Comparison of ENCODE assay signal across 19 mouse cellular contexts in the genomic region with DNA sequence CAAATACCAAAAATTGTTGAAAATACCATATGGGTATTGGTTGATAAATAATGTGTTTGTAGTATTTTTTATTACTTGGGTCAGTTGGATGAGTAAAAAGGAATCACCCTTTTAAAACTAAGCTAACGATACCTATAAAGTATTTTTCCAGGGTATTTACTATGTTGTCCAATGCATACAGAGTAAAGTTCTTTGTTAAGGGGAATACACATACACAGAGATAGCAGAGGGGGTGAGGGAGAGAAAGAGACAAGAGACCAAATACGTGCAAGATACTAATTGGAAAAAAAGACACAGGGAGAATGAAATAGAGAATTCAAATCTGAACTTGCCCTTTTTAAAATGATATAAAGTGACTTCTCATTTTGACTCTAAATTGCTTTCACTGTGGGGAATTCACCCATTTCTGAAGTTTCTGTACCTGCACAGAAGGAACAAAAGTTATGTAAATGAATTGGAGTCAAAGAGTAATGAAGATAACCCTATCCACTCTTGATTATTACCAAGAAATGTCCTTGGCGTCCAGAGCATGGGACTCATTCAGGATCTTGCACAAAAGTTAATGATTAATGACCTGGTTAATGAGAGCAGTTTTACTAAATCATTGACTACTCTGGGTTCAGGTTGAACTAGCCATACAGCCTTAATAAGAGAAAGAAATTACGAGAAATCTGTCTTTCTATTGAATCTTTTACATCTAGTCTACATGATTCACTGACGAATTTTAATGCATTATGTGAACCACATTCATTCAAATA.
DNase-seq lines count a peak whose midpoint lies in the region; ATAC-seq and TF ChIP-seq lines count a peak whose summit lies in the region.
"Had no signal": no experiment of that assay in that cellular context is flagged by ENCODE, and none has a peak within 500 bp of the region (broad histone marks: within the 10 kb centered on the region; RNA-seq: fewer than 3 reads in every experiment).

No protein-coding gene starts in this region.

- no peaks in the 10 kb centered on the region for H3K27me3 ChIP-seq in kidney, embryonic 14.5 days (ENCODE audit: control insufficient read depth, insufficient read depth, low read length)
- no peaks in the 10 kb centered on the region for H3K27me3 ChIP-seq in intestine, embryonic 15.5 days (replicated peaks)
- H3K27me3 ChIP-seq in intestine, postnatal 0 days (replicated peaks; ENCODE audit: control insufficient read depth, insufficient read depth, low read length), result no peaks in the 10 kb centered on the region
- H3K27me3 ChIP-seq: embryonic facial prominence, embryonic 13.5 days; forebrain, embryonic 12.5 days; heart, embryonic 12.5 days had no signal

- H3K9me3 ChIP-seq in kidney, embryonic 14.5 days (ENCODE audit: control insufficient read depth, low read length), result no peaks in the 10 kb centered on the region
- H3K9me3 ChIP-seq in intestine, embryonic 15.5 days, result no peaks in the 10 kb centered on the region
- H3K9me3 ChIP-seq in intestine, postnatal 0 days (ENCODE audit: control insufficient read depth), result no peaks in the 10 kb centered on the region
- H3K9me3 ChIP-seq: embryonic facial prominence, embryonic 13.5 days had no signal

- no peaks in the 10 kb centered on the region for H3K4me1 ChIP-seq in kidney, embryonic 14.5 days (ENCODE audit: control insufficient read depth, insufficient read depth, low read length)
- no peaks in the 10 kb centered on the region for H3K4me1 ChIP-seq in intestine, embryonic 15.5 days (replicated peaks)
- H3K4me1 ChIP-seq in intestine, postnatal 0 days (replicated peaks; ENCODE audit: control insufficient read depth, insufficient read depth, low read length), result no peaks in the 10 kb centered on the region
- H3K4me1 ChIP-seq: embryonic facial prominence, embryonic 13.5 days; forebrain, embryonic 12.5 days; heart, embryonic 12.5 days; hindbrain, embryonic 10.5 days had no signal

- no peak overlapping the region for H3K27ac ChIP-seq in kidney, embryonic 14.5 days (ENCODE audit: low read depth, low read length)
- H3K27ac ChIP-seq in intestine, embryonic 15.5 days, result no peak overlapping the region
- H3K27ac ChIP-seq in intestine, postnatal 0 days (ENCODE audit: low read depth, low read length), result no peak overlapping the region
- H3K27ac ChIP-seq in layer of hippocampus, adult 2 months, result no peak overlapping the region
- H3K27ac ChIP-seq: embryonic facial prominence, embryonic 13.5 days; forebrain, embryonic 12.5 days; hindbrain, embryonic 10.5 days had no signal

- H3K36me3 ChIP-seq in kidney, embryonic 14.5 days (ENCODE audit: control insufficient read depth, insufficient read depth, low read length), result no peaks in the 10 kb centered on the region
- H3K36me3 ChIP-seq in intestine, embryonic 15.5 days, result no peaks in the 10 kb centered on the region
- H3K36me3 ChIP-seq in intestine, postnatal 0 days (ENCODE audit: control insufficient read depth, insufficient read depth), result no peaks in the 10 kb centered on the region
- H3K36me3 ChIP-seq: embryonic facial prominence, embryonic 13.5 days; forebrain, embryonic 12.5 days; heart, embryonic 12.5 days; hindbrain, embryonic 10.5 days had no signal

- no peak for ATAC-seq in kidney, embryonic 14.5 days (ENCODE audit: low FRiP score, low TSS enrichment)
- ATAC-seq in intestine, embryonic 15.5 days, result peak; percentile 97
- ATAC-seq in intestine, postnatal 0 days, result peak; percentile 79
- ATAC-seq: forebrain, embryonic 16.5 days had no signal

- H3K4me3 ChIP-seq in kidney, embryonic 14.5 days (ENCODE audit: low read length), result no peak overlapping the region
- no peak overlapping the region for H3K4me3 ChIP-seq in intestine, embryonic 15.5 days (replicated peaks)
- H3K4me3 ChIP-seq in intestine, postnatal 0 days (ENCODE audit: low read depth, low read length), result no peak overlapping the region
- H3K4me3 ChIP-seq in layer of hippocampus, adult 2 months, result no peak overlapping the region
- H3K4me3 ChIP-seq: embryonic facial prominence, embryonic 13.5 days; forebrain, embryonic 12.5 days; heart, embryonic 12.5 days; hindbrain, embryonic 10.5 days had no signal

- 71% methylated on average over 5 of the region's 5 CpGs for WGBS in kidney, embryonic 14.5 days
- WGBS in intestine, embryonic 15.5 days, result 70% methylated on average over 5 of the region's 5 CpGs
- 52% methylated on average over 5 of the region's 5 CpGs for whole genome bisulfite sequencing in intestine, postnatal 0 days

- TF ChIP-seq CTCF in intestine, postnatal 0 days (IDR thresholded peaks at IDR 0.05; ENCODE audit: low read depth), result no peak
- TF ChIP-seq CTCF in layer of hippocampus, adult 2 months (conservative IDR thresholded peaks at IDR 0.05), result no peak

- intact Hi-C loops in gastrocnemius, postnatal 14 days (cut with DNase I; ENCODE audit: low total_unique reads), result no loop called here

- no peak overlapping the region for H3K9ac ChIP-seq in kidney, embryonic 14.5 days (ENCODE audit: low read depth, low read length)
- H3K9ac ChIP-seq in intestine, embryonic 15.5 days, result no peak overlapping the region
- no peak overlapping the region for H3K9ac ChIP-seq in intestine, postnatal 0 days (ENCODE audit: low read depth, low read length)
- H3K9ac ChIP-seq: embryonic facial prominence, embryonic 13.5 days; forebrain, embryonic 12.5 days; heart, embryonic 12.5 days had no signal

- H3K4me2 ChIP-seq in kidney, embryonic 14.5 days (replicated peaks; ENCODE audit: low read depth, low read length), result no peak overlapping the region
- no peak overlapping the region for H3K4me2 ChIP-seq in intestine, embryonic 15.5 days (replicated peaks)
- H3K4me2 ChIP-seq in intestine, postnatal 0 days (replicated peaks; ENCODE audit: low read depth), result no peak overlapping the region
- H3K4me2 ChIP-seq: embryonic facial prominence, embryonic 13.5 days; forebrain, embryonic 12.5 days; heart, embryonic 12.5 days had no signal

- DNase-seq in kidney, adult 9 months, result peak; percentile 99
- DNase-seq in kidney, postnatal 25 days, result peak; percentile 44 to 55
- no peak for DNase-seq in urinary bladder, adult 18-20 months (ENCODE audit: low spot score in 2 of 2)
- DNase-seq in gastrocnemius, postnatal 14 days, result no peak
- no peak for DNase-seq in layer of hippocampus, adult 2 months (ENCODE audit: low spot score in 2 of 2)
- DNase-seq: adrenal gland, adult 8-10 months; adrenal gland, postnatal 36 days; cerebellum, adult 11 months; cerebellum, adult 8-10 months; cerebellum, postnatal 36 days; gastrocnemius, postnatal 25 days had no signal

Comparison
In these comparisons a context has a peak if more than half of its experiments do, and no peak if none do; other contexts are left out.
1. DNase-seq: peak in kidney, adult 9 months (single experiment) and kidney, postnatal 25 days (2 of 2); none in urinary bladder, adult 18-20 months (0 of 2), gastrocnemius, postnatal 14 days (single experiment) and layer of hippocampus, adult 2 months (0 of 2).